Mouse (Mus musculus) forebrain, embryonic 11.5 days (tissue): ENCODE results near the gene Khnyn. TPM values are rescaled to one million over a fixed set of nuclear protein-coding genes. Genes with fewer than 3 reads are reported as not detected.
A peak's percentile ranks its signal among the peaks of the same experiment; 100 is the strongest.

Experiments used
- ATAC-seq: fragments of 200-750 bp; cut with Nextera tagmentation; replicated peaks from 2 replicates; pipeline ENCODE4 v1.8.0; 2017; ENCODE audit warnings: moderate TSS enrichment; ENCODE audit not compliant: low FRiP score
- DNase-seq: peaks from one replicate; pipeline ENCODE4 v3.0.0-alpha.2; 2017; ENCODE audit warnings: low spot score
- H3K27ac ChIP-seq: fragments of 300-500 bp; sonication (generic); 2 replicates; pipeline ENCODE4 v1.5.1; 2014; ENCODE audit warnings: low read depth, low read length
- H3K27me3 ChIP-seq: fragments of 300-500 bp; sonication (generic); 2 replicates; pipeline ENCODE4 v1.6.1; 2014; ENCODE audit warnings: mild to moderate bottlenecking, low read length, mixed read lengths; ENCODE audit not compliant: control insufficient read depth, insufficient read depth
- H3K36me3 ChIP-seq: fragments of 300-500 bp; sonication (generic); 2 replicates; pipeline ENCODE4 v1.6.1; 2014; ENCODE audit warnings: mild to moderate bottlenecking, low read length, moderate library complexity, mixed read lengths; ENCODE audit not compliant: control insufficient read depth, insufficient read depth
- H3K4me1 ChIP-seq: fragments of 300-500 bp; sonication (generic); replicated peaks from 2 replicates; pipeline ENCODE4 v1.6.1; 2014; ENCODE audit warnings: low read length, mixed read lengths; ENCODE audit not compliant: control insufficient read depth, insufficient read depth
- H3K4me2 ChIP-seq: fragments of 300-500 bp; sonication (generic); 2 replicates; pipeline ENCODE4 v1.6.1; 2014; ENCODE audit warnings: low read depth, mild to moderate bottlenecking, low read length, moderate library complexity, mixed read lengths; ENCODE audit not compliant: severe bottlenecking
- H3K4me3 ChIP-seq: fragments of 300-500 bp; sonication (generic); 2 replicates; pipeline ENCODE4 v1.5.1; 2014; ENCODE audit warnings: low read depth, low read length
- H3K9ac ChIP-seq: fragments of 300-500 bp; sonication (generic); 2 replicates; pipeline ENCODE4 v1.6.1; 2014; ENCODE audit warnings: low read length
- H3K9me3 ChIP-seq: fragments of 300-500 bp; sonication (generic); 2 replicates; pipeline ENCODE4 v1.6.1; 2016; ENCODE audit warnings: low read length, mixed read lengths; ENCODE audit not compliant: control insufficient read depth
- WGBS: fragments of 180-500 bp; shearing (Covaris S2); extraction: QIAGEN DNeasy Blood & Tissue Kit; methylation state at CpG from one replicate; pipeline ENCODE4 v1.1.7; 2014; 5-methylcytosine and 5-hydroxymethylcytosine counted together
- polyA plus RNA-seq: library from polyadenylated mRNA; unstranded; fragments of >200 nt; fragmentation: Nextera tagmentation; extraction: Ambion mirVana; gene quantifications from 2 replicates; pipeline ENCODE4 v1.2.1, GENCODE M21; 2014

The Khnyn gene
- polyA plus RNA-seq, 1 experiment from 2014 or later = 14.9 TPM

- H3K27ac ChIP-seq = no peak overlapping the region
- DNase-seq = peak; percentile 83
- H3K9me3 ChIP-seq = no peaks in the 10 kb centered on the region
- 42% methylated on average over 14 of the region's 14 CpGs for WGBS
- ATAC-seq = peak; percentile 74
- no peak overlapping the region; the same call in 1 of the 2 replicates for H3K4me2 ChIP-seq
- H3K27me3 ChIP-seq = no peaks in the 10 kb centered on the region
- no peak overlapping the region for H3K4me3 ChIP-seq
- no peaks in the 10 kb centered on the region for H3K36me3 ChIP-seq
- H3K4me1 ChIP-seq = no peaks in the 10 kb centered on the region
- H3K9ac ChIP-seq = no peak overlapping the region
Observed at GRCm38 (mm10) chr14:55918240-55919082, 33.7 kb downstream of the Khnyn start.

- H3K9me3 ChIP-seq = no peaks in the 10 kb centered on the region
- H3K4me1 ChIP-seq = no peaks in the 10 kb centered on the region
- no peaks in the 10 kb centered on the region for H3K27me3 ChIP-seq
- DNase-seq (no peak), ATAC-seq (no peak)
- no peak overlapping the region for H3K27ac ChIP-seq
- H3K9ac ChIP-seq = no peak overlapping the region
- no peak overlapping the region for H3K4me3 ChIP-seq
- H3K4me2 ChIP-seq = no peak overlapping the region
- no peaks in the 10 kb centered on the region for H3K36me3 ChIP-seq
- WGBS = 84% methylated on average over 7 of the region's 7 CpGs
Observed at GRCm38 (mm10) chr14:55922475-55923232, 37.9 kb downstream of the Khnyn start.

DNA sequence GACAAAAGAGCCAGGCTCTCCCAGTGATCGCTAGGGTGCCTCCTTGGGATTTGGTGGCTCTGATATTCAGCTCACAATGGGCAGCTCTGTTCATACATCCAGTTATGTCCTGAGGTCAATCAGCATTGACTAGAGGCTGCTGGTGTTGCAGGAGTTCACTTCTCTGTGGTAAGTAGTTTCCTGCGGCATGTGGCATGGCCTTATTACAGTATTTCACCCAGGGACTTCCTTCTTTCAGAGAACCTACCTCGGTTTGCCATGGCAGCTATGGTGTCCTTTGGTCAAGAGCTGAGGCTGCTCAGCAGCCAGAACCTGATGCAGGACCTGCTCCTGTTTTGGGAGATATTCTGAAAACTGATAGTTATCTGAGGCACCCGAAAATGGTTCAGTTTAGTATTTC, 42.1 kb downstream of the Khnyn start:
- WGBS = 82% methylated on average over 4 of the region's 4 CpGs
- DNase-seq (no peak), ATAC-seq (no peak)
- Histone ChIP-seq H3K9me3 (no peaks in the 10 kb centered on the region; the same call in 1 of the 2 replicates), H3K36me3 (no peaks in the 10 kb centered on the region), H3K27ac (no peak overlapping the region), H3K27me3 (no peaks in the 10 kb centered on the region), H3K9ac (no peak overlapping the region), H3K4me1 (no peaks in the 10 kb centered on the region), H3K4me2 (no peak overlapping the region), H3K4me3 (no peak overlapping the region)

DNA sequence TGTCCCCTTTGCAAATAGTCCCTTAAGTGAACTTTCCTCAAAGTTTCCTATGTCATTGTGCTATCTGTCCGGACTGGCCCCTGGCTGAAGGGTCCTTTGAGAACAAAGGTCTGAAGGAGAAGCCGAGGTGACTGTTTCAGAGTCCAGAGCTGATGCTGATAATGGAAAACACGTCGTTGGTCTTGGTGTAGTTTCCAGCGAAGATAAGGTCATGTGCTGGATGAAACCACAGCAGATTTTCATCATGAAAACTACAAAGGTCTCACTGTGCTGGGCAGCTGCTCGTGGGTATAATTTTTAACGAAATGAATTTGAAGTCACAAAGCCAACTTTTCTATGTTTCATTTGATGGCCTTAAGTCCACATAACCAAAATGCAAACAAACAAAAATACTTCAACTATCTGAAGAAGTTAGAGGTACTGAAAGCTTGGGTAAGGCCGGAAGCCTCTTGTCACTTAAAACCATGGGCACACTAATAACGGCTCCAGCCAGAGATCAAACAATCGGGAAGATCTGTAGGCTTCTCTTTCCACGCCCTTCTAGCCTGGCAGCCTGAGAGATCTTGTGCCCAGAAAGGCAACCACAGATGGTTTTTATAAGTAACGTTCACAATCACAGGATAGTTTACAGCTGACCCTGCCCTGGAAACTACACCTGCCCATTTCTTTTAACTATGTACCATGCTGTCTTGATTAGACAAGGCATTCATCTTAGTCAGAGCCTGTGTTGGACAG, 44.7 kb downstream of the Khnyn start:
- no peaks in the 10 kb centered on the region for H3K36me3 ChIP-seq
- no peaks in the 10 kb centered on the region; the same call in 1 of the 2 replicates for H3K9me3 ChIP-seq
- WGBS = 80% methylated on average over 12 of the region's 12 CpGs
- no peak overlapping the region for H3K27ac ChIP-seq
- DNase-seq = no peak
- H3K4me2 ChIP-seq = no peak overlapping the region
- no peaks in the 10 kb centered on the region for H3K4me1 ChIP-seq
- H3K27me3 ChIP-seq = no peaks in the 10 kb centered on the region
- no peak overlapping the region for H3K4me3 ChIP-seq
- no peak overlapping the region for H3K9ac ChIP-seq
- ATAC-seq = no peak

- Histone ChIP-seq H3K9ac (no peak overlapping the region), H3K27ac (no peak overlapping the region), H3K27me3 (no peaks in the 10 kb centered on the region), H3K4me2 (no peak overlapping the region), H3K4me1 (no peaks in the 10 kb centered on the region), H3K36me3 (no peaks in the 10 kb centered on the region), H3K4me3 (no peak overlapping the region), H3K9me3 (no peaks in the 10 kb centered on the region; the same call in 1 of the 2 replicates)
- ATAC-seq = no peak
- no peak for DNase-seq
- 67% methylated on average over 7 of the region's 7 CpGs for WGBS
Observed at GRCm38 (mm10) chr14:55933586-55933985, 48.8 kb downstream of the Khnyn start.

DNA sequence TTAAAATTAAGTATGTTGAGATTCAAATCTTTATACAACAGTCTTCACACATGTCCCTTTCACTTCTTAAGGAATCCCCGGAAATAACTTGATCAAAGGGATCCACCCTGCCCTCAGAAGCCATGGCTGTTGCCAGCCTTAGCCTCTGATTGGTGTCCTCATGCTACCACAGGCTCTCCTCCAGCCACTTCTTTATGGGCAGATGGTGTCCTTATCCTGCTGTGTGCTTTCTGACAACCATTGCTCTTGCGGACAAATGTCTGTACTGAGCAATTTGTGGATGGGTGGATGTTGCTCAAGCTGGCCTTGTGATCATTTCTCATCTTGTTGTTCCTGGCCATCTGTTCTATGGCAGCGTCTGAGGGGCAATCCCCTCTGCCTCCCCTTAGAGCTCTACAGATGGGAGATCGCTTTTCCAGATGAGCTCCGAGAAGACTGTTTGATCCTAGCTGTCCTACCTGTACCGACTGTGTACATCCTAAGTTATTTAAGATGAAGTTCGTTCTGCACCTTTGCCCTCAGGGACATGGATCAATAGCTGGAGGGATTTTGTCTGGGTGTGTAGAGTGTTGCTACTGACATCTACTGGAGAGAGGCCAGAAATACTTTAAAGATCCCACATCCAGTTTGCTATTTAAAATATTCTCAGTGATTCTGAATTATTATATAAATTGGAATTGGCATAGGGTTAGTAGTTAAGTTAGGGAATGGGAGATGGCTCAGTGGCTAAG, 55.5 kb downstream of the Khnyn start:
- no peak overlapping the region for H3K4me3 ChIP-seq
- H3K36me3 ChIP-seq = no peaks in the 10 kb centered on the region
- H3K9me3 ChIP-seq = no peaks in the 10 kb centered on the region
- H3K9ac ChIP-seq = no peak overlapping the region
- 57% methylated on average over 7 of the region's 7 CpGs for WGBS
- no peaks in the 10 kb centered on the region for H3K27me3 ChIP-seq
- no peak for ATAC-seq
- no peak overlapping the region for H3K27ac ChIP-seq
- no peaks in the 10 kb centered on the region for H3K4me1 ChIP-seq
- H3K4me2 ChIP-seq = no peak overlapping the region
- DNase-seq = no peak

DNA sequence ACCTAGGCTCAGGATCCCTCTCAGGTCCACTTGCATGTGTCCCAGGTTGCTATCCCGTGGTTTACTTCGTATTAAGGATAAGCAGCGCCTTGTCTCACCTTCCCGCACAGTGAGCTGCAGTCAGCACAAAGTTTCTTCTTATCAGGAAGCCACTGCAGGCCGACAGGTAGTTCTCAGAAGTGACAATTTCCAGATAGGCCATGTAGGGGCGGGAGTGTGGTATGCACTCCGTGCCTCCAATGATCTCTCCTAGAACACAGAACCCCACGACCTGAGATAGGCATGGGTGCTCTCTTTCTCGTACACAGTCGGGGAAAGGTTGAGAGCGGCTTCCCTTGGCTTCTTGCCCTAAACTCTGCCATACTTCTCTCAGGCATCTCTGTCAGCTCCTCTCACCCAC, 58.9 kb downstream of the Khnyn start:
- WGBS = 87% methylated on average over 11 of the region's 11 CpGs
- DNase-seq = no peak
- H3K9me3 ChIP-seq = no peaks in the 10 kb centered on the region

DNA sequence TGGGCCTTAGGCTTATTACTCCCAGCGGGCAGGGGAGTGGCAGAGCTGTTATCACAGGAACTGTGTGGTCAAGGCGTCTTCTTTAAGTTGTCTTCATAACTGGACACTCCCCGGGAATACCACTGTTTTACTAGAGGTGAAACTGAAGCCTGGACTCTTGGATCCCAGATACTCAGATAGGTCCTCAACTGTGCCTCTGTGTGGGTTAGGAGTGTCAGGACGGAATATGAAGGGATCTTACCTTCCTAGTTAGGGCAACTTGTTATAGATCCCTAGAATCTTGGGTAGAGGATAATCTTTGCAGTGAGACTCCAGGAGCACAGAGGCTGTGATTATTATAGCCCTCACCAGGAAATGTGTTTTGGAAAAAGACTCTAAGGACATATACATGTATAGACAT, 59.8 kb downstream of the Khnyn start, which contains the start of gene Cma1:
Cma1 (minus strand) TSS at position 101 of the 400 bp plus-strand sequence.
- Histone ChIP-seq H3K27ac (no peak within 1 kb of the TSS), H3K4me2 (no peak within 1 kb of the TSS), H3K9ac (no peak within 1 kb of the TSS), H3K9me3 (no peaks in the 10 kb centered on the region), H3K36me3 (no peaks in the 10 kb centered on the region), H3K4me3 (no peak within 1 kb of the TSS), H3K27me3 (no peaks in the 10 kb centered on the region), H3K4me1 (no peaks in the 10 kb centered on the region)
- DNase-seq = no peak
- no peak for ATAC-seq
- 80% methylated on average over 4 of the region's 4 CpGs for WGBS

More for the DNA sequence above, 58.9 kb downstream of the Khnyn start:
- Histone ChIP-seq H3K4me2 (no peak overlapping the region), H3K4me1 (no peaks in the 10 kb centered on the region), H3K27me3 (no peaks in the 10 kb centered on the region), H3K27ac (no peak overlapping the region), H3K9ac (no peak overlapping the region), H3K36me3 (no peaks in the 10 kb centered on the region), H3K4me3 (no peak overlapping the region)
- ATAC-seq = no peak
